In genomic region chr10:21223104-21223910, GRCm38 (mm10) we compare ENCODE assay signal across 25 mouse cellular contexts.
DNase-seq lines count a peak whose midpoint lies in the region; ATAC-seq and TF ChIP-seq lines count a peak whose summit lies in the region.
"Had no signal": no experiment of that assay in that cellular context is flagged by ENCODE, and none has a peak within 500 bp of the region (broad histone marks: within the 10 kb centered on the region; RNA-seq: fewer than 3 reads in every experiment).

No protein-coding gene starts in this region.

- no peaks in the 10 kb centered on the region for H3K27me3 ChIP-seq in embryonic facial prominence, embryonic 14.5 days (replicated peaks; ENCODE audit: control insufficient read depth, insufficient read depth, low read length)
- H3K27me3 ChIP-seq in embryonic facial prominence, embryonic 10.5 days (replicated peaks; ENCODE audit: low read depth, poor library complexity, severe bottlenecking): no peaks in the 10 kb centered on the region
- no peaks in the 10 kb centered on the region for H3K27me3 ChIP-seq in liver, embryonic 12.5 days (replicated peaks)
- H3K27me3 ChIP-seq: embryonic facial prominence, embryonic 12.5 days; limb, embryonic 15.5 days; megakaryocyte, embryonic 14.5 days; midbrain, embryonic 13.5 days; neural tube, embryonic 15.5 days had no signal

- TF ChIP-seq POLR2A in brain, embryonic 14.5 days (IDR thresholded peaks at IDR 0.05; ENCODE audit: borderline replicate concordance, extremely low read depth, insufficient read depth, insufficient read length, poor library complexity, severe bottlenecking): no peak

- H3K4me3 ChIP-seq in embryonic facial prominence, embryonic 14.5 days (ENCODE audit: low read depth, low read length): no peak overlapping the region
- no peak overlapping the region for H3K4me3 ChIP-seq in embryonic facial prominence, embryonic 10.5 days
- H3K4me3 ChIP-seq in liver, embryonic 12.5 days: no peak overlapping the region
- H3K4me3 ChIP-seq: embryonic facial prominence, embryonic 12.5 days; limb, embryonic 15.5 days; megakaryocyte, embryonic 14.5 days; midbrain, embryonic 13.5 days; neural tube, embryonic 15.5 days had no signal

- no peak overlapping the region for H3K27ac ChIP-seq in embryonic facial prominence, embryonic 14.5 days (replicated peaks; ENCODE audit: low read depth, low read length)
- no peak overlapping the region for H3K27ac ChIP-seq in embryonic facial prominence, embryonic 10.5 days (replicated peaks)
- H3K27ac ChIP-seq in liver, embryonic 12.5 days: peak overlapping the region; percentile 68
- H3K27ac ChIP-seq: embryonic facial prominence, embryonic 12.5 days; kidney, postnatal 0 days; limb, embryonic 15.5 days; midbrain, embryonic 13.5 days; neural tube, embryonic 15.5 days had no signal

- H3K9ac ChIP-seq in embryonic facial prominence, embryonic 14.5 days (ENCODE audit: low read depth, low read length): no peak overlapping the region
- H3K9ac ChIP-seq in liver, embryonic 12.5 days: no peak overlapping the region
- H3K9ac ChIP-seq: embryonic facial prominence, embryonic 12.5 days; limb, embryonic 15.5 days; midbrain, embryonic 13.5 days; neural tube, embryonic 15.5 days had no signal

- no peaks in the 10 kb centered on the region; the same call in 1 of the 2 replicates for H3K4me1 ChIP-seq in embryonic facial prominence, embryonic 14.5 days (ENCODE audit: control insufficient read depth, insufficient read depth, low read length)
- H3K4me1 ChIP-seq in embryonic facial prominence, embryonic 10.5 days: no peaks in the 10 kb centered on the region
- peaks cover 48% of the 10 kb centered on the region for H3K4me1 ChIP-seq in liver, embryonic 12.5 days
- H3K4me1 ChIP-seq: limb, embryonic 15.5 days; midbrain, embryonic 13.5 days; neural tube, embryonic 15.5 days had no signal

- ATAC-seq in embryonic facial prominence, embryonic 14.5 days (ENCODE audit: low read depth): no peak
- no peak for ATAC-seq in liver, embryonic 12.5 days
- ATAC-seq: forebrain, embryonic 16.5 days; hindbrain, embryonic 16.5 days; intestine, embryonic 16.5 days; lung, postnatal 0 days; midbrain, embryonic 13.5 days had no signal

- H3K36me3 ChIP-seq in embryonic facial prominence, embryonic 14.5 days (ENCODE audit: control insufficient read depth, insufficient read depth, low read length): no peaks in the 10 kb centered on the region
- H3K36me3 ChIP-seq in embryonic facial prominence, embryonic 10.5 days (replicated peaks): no peaks in the 10 kb centered on the region
- H3K36me3 ChIP-seq in liver, embryonic 12.5 days: no peaks in the 10 kb centered on the region
- H3K36me3 ChIP-seq: embryonic facial prominence, embryonic 12.5 days; limb, embryonic 15.5 days; midbrain, embryonic 13.5 days; neural tube, embryonic 15.5 days had no signal

- 69% methylated on average over 8 of the region's 8 CpGs for WGBS in embryonic facial prominence, embryonic 14.5 days
- 87% methylated on average over 8 of the region's 8 CpGs for WGBS in embryonic facial prominence, embryonic 10.5 days
- 77% methylated on average over 8 of the region's 8 CpGs for WGBS in liver, embryonic 12.5 days (ENCODE audit: insufficient replicate concordance)

- DNase-seq in embryonic facial prominence, embryonic 14.5 days (ENCODE audit: low spot score): peak; percentile 22
- DNase-seq in embryonic facial prominence, embryonic 10.5 days (ENCODE audit: low spot score): no peak
- no peak for DNase-seq in liver
- DNase-seq in CD4-positive helper T cell, adult 2 months (ENCODE audit: low read depth, low spot score): peak; percentile 73
- DNase-seq in brain, embryonic 14.5 days (ENCODE audit: low read depth): peak; percentile 12
- DNase-seq in layer of hippocampus, adult 11-12 months (ENCODE audit: low spot score): no peak
- DNase-seq in layer of hippocampus, postnatal 36 days: no peak
- DNase-seq: adrenal gland, adult 8-10 months; cerebellum, adult 8-10 months; cerebellum, postnatal 25 days; lung, adult 18-20 months; lung, postnatal 4 days; retina, postnatal 1 day; right cerebral cortex, postnatal 14 days had no signal

- H3K9me3 ChIP-seq in embryonic facial prominence, embryonic 14.5 days (ENCODE audit: control insufficient read depth, low read length): no peaks in the 10 kb centered on the region
- H3K9me3 ChIP-seq in embryonic facial prominence, embryonic 10.5 days: 0 out of 2 replicates have a peak, but pooled peaks cover 3% of the 10 kb centered on the region
- 0 out of 2 replicates have a peak, but pooled peaks cover 6% of the 10 kb centered on the region for H3K9me3 ChIP-seq in liver, embryonic 12.5 days (replicated peaks)
- H3K9me3 ChIP-seq: embryonic facial prominence, embryonic 12.5 days; limb, embryonic 15.5 days; neural tube, embryonic 15.5 days had no signal

- TF ChIP-seq CTCF in brain, embryonic 14.5 days (IDR thresholded peaks at IDR 0.05; ENCODE audit: borderline replicate concordance, extremely low read depth, insufficient read depth, insufficient read length): no peak

- no peak overlapping the region for H3K4me2 ChIP-seq in embryonic facial prominence, embryonic 14.5 days (ENCODE audit: low read depth, low read length)
- no peak overlapping the region for H3K4me2 ChIP-seq in liver, embryonic 12.5 days
- H3K4me2 ChIP-seq: embryonic facial prominence, embryonic 12.5 days; limb, embryonic 15.5 days; midbrain, embryonic 13.5 days; neural tube, embryonic 15.5 days had no signal

Comparison
In these comparisons a context has a peak if more than half of its experiments do, and no peak if none do; other contexts are left out.
1. DNase-seq: peak in embryonic facial prominence, embryonic 14.5 days (single experiment), CD4-positive helper T cell, adult 2 months (single experiment) and brain, embryonic 14.5 days (single experiment); none in embryonic facial prominence, embryonic 10.5 days (single experiment), liver (single experiment), layer of hippocampus, adult 11-12 months (single experiment) and layer of hippocampus, postnatal 36 days (0 of 2).